Mouse (Mus musculus): ENCODE measurements around the gene Pih1d1.
"Not testable (repeated sequence)": the region's sequence is repeated elsewhere in the genome, so short reads cannot be mapped to it uniquely, and the experiment has no call there.

The Pih1d1 gene

DNA sequence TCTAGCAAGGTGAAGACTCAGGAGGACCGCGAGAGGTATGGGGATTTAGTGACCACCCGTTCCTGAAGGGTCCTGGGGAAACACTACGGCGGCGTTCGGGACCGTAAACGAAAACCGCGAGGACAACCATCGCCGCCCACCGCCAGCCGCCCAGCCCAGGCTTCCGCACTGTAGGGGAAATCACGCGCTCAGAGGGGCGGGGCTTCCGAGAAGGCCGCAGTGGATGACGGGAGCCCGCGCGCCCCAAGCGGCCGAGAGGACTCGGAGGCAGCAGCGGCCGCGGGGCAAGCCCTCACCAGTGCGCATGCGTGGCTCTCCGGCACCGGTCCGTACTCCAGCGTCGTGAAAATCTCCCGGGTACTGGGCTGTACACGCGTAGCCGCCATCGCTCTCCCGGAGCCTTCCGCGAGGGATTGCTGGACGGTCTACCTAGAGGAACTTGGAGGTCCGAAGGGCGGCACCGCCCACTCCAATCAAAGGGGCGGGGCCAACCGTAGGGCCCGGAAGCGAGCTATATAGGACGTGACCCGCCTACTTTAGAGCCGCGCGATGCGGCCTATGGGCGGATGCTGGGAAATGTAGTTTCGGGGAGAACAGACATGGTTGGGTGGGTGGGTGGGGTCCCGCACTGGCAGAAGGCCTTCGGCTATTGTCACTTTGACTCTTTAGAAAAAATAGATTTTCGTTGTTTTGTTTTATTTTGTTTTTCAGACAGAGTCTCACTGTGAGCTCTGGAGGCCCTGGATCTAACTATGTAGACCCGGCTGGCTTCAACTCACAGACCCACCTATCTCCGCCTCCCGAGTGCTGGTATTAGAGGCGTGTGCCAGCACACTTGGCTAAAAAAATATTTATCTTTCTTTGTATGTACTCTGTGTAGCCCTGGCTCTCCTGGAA lies at the start of gene Pih1d1, which contains the start of gene Aldh16a1:
Gene Pih1d1, plus strand, starts transcription at position 208 of the 897 bp plus-strand sequence.
Gene Aldh16a1, minus strand, starts transcription at position 489 of the 897 bp plus-strand sequence.
- DNase-seq = peak; percentile 97

DNA sequence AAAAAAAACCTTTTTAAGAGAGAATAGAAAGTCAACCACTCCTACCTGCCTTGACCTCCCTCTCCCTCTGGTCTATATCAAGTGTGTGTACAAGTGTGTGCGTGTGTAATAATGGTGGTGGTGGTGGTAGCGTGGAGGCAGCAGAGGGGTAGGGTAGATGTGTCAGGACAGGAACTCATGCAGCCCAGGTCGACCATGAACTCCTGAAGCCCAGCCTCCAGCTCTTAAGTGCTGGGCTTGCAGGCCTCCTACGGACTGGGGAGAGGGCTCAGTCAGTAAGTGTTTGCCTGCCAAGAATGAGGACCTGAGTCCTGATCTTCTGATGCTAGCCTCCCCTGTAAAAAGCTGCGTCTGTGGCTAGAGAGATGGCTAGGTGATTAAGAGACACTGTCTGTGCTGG lies 49.2 kb upstream of the Pih1d1 start:
- DNase-seq = no peak

- no peak for DNase-seq
Measured at GRCm38 (mm10) chr7:45105491-45105890, 48.6 kb upstream of the Pih1d1 start.

DNA sequence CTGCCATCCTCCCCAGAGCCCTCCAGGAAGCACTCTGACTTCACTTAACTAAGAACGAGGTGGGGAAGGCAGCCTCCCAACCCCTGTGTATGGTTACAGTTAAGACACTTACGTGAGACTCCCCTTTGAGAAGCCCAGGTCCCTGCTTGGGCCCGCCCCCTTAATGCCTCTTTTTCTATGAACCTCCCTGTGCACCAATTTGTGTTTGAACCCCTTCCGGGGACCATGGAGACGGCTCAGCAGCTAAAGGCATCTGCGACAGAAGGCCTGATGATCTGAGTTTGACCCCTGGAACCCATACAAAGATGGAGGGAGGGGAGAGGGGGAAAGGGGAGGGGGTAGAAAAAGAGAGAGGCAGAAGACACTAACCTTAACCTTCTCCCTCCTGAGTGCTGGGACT lies 47.7 kb upstream of the Pih1d1 start:
- no peak for DNase-seq

DNA sequence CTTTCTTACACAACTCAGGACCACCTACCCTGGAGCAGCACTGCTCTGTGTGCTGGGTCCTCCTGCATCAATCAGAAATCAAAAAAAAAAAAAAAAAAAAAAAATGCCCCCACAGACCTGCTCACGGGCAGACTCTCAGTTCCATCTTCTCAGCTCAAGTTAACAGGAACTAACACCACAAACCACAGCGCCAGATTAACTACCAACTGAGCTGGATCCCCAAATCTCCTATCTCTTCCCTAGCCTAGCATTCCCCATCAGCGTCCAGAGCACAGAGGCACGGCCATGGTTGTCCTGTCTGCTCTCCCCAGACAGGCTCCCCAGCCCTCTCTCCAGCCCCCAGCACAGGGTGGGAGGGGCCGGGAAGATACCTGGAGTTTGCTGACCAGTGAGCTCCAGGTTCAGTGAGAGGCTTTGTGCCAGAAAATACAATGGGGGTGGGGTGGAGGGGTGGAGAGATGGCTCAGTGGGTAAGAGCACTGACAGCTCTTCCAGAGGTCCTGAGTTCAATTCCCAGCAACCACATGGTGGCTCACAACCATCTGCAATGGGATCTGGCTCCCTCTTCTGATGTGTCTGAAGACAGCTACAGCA lies 47.0 kb upstream of the Pih1d1 start:
- DNase-seq = no peak

DNA sequence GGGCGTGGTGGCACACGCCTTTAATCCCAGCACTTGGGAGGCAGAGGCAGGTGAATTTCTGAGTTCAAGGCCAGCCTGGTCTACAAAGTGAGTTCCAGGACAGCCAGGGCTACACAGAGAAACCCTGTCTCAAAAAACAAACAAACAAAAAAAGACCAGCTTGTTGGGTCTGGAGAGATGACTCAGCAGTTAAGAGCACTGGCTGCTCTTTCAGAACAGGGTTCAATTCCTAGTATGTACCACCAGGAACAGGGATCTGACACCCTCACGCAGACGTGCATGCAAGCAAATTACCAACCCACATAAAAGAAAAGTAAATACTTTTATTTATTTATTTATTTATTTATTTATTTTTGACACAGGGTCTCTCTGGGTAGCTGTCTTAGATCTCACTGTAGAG lies 44.0 kb upstream of the Pih1d1 start:
- DNase-seq = not testable (repeated sequence)

GRCm38 (mm10) chr7:45111940-45112339 lies 42.2 kb upstream of the Pih1d1 start:
- DNase-seq = no peak

- DNase-seq = no peak
Measured at GRCm38 (mm10) chr7:45112529-45112928, 41.6 kb upstream of the Pih1d1 start.

DNA sequence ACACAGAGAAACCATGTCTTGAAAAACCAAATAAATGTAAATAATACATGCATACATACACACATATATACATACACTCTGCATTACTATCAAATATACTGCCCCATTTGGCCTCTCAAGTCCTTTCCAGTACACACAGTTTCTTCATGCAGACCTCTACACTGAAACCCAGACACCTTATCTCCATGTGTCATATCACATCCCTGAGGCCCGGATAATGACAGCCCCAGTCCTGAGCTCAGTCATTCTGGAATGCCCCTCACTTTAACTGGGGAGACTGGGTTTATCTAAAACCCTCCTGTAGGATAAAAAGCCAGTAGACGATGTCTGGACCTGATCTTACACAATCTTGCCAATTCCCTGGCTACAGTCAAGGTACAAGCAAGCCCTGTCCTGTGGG lies 40.6 kb upstream of the Pih1d1 start:
- no peak for DNase-seq

GRCm38 (mm10) chr7:45117566-45117965 lies 36.5 kb upstream of the Pih1d1 start:
- DNase-seq = no peak

DNA sequence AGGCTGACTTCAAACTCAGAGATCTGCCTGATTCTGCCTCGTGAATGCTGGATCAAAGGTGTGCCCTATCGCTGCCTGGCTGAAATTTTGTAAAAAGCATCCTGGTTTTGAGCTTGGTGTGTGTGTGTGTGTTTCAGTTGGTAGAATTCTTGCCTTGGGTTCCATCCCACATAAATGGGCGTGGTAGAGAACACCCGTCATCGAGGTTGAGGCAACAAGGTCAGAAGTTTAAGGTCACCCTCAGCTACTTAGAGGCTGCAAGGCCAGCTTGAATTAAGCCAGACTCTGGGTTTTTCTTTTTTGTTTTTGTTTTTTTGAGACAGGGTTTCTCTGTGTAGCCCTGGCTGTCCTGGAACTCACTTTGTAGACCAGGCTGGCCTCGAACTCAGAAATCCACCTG lies 35.8 kb upstream of the Pih1d1 start:
- DNase-seq = no peak

- no peak for DNase-seq
Measured at GRCm38 (mm10) chr7:45119780-45120709, 34.1 kb upstream of the Pih1d1 start.

DNA sequence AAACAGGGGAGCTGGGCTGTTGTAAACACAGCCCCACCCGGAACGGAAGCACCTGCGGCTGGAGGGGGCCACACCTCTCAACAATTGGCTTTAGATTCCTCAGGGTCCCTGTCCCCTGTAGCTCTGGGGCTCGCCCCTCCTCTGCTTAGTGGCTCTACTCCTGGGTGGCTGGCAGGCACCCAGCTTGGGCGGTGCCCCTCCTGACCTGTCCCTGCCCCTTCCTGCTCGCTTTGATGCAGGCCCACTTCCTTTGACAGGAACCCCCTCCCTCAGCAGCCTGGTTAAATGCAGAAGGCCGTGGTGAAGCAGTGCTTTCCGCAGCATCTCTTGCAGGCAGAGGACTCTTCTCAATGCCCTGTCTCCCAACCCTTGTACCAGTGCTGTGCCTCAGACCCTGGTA lies 32.7 kb upstream of the Pih1d1 start:
- DNase-seq = peak; percentile 50

DNA sequence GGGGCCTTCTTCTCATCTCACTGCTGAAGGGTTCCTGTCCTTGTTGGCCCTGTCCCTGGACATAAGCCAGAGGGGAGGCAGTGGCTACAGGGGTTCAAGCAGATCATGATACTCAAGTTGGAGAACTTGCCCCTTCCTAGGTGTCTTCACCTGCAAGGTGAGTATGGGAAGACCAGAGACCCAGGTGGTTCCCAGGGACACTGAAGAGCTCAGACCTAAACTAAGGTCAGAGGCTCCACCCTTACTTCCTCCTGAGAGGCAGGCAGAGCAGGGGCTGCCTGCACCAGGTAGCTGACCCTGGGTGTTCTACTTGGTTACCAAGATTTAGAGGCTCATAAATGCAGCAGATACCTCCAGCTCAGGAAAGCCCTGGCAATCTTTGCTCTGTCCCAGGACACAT lies 32.1 kb upstream of the Pih1d1 start:
- DNase-seq = peak; percentile 49

DNA sequence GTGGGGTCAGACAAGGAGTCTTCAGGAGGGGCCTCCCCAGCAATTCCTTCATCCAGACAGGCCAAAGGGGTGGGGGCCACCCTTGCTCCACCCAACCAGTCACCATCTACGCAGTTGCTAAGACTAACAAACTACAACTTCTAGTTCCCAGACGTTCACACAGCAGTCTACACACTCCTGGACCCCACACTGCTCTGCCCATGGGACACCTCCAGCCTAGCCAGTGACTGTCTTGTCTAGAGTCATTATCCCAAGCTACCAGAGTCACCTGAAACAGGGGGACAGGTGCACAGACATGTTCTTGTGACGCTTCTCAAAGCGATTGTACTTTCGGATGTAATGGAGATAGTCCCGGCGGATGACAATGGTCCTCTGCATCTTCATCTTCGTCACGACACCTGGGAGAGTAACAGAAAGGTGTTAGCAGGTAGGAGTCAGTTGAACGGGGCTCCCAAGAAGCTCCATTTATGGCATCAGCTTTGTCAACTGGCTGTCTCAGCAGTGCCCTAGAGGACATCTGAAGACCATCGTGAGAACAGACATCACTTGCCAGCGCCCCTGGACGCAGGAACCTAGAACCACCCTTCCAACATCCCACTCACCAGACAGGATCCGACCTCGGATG lies 31.4 kb upstream of the Pih1d1 start:
- DNase-seq = peak; percentile 45

DNA sequence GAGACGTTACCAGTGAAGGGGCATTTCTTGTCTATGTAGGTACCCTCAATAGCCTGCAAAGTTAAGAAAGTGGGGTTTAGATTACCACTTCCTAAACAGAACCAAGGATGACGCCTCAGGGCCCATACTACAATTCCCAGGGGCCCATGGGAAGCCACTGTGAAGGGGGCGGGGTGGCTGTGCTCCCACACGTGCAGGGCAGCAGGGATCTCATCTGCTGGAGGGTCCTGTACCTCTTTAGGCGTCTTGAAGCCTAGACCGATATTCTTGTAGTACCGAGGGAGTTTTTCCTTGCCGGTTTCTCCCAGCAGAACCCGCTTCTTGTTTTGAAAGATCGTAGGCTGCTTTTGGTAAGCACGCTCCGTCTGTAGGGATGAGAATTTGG lies 30.9 kb upstream of the Pih1d1 start:
- DNase-seq = no peak

GRCm38 (mm10) chr7:45124224-45125143 lies 29.6 kb upstream of the Pih1d1 start, which contains the start of gene Rps11:
Gene Rps11, minus strand, starts transcription at chr7:45124439.
- DNase-seq = peak; percentile 99

- peak; percentile 46 for DNase-seq
Measured at GRCm38 (mm10) chr7:45125144-45125600, 28.9 kb upstream of the Pih1d1 start.

GRCm38 (mm10) chr7:45125649-45126048 lies 28.5 kb upstream of the Pih1d1 start:
- not testable (repeated sequence) for DNase-seq

DNA sequence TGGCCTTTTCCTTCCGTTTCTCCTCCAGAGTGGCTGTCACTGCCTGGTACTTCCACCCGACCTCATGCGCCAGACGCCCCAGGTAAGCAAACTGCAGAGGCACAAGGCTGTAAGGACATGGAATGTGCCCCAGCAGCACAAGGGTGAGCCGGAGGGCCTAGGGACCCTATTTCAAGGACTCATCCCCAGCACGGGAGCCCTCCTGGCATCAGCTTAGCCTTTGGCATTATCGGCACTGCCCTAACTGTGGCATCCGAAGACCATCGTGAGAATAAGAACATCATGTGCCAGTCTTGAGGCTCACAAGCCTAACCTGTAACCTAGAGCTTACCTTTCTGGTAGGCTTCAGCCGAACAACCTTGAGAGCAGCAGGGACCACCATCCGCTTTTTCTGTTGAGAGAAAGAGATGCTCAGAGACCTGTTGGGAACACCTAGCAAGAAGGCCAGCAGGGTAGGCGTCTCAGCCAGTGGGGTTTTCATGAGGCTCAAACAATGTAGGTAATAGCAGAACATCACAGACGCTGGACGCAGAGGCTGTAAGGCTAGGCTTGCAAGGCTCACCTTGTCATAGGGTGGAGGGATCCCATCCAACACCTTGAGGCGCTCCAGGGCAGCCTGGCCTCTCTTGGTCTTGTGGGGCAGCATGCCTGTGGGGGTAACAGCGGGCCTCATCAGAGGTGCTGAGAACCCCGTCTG lies 27.8 kb upstream of the Pih1d1 start:
- DNase-seq = peak; percentile 53
